Mouse (Mus musculus) cerebellum, adult 11 months (tissue): ENCODE results near the gene Tctn3.

Experiments
- DNase-seq: peaks from one replicate; pipeline ENCODE4 v3.0.0; 2022

Gene Tctn3

GRCm38 (mm10) chr19:40553849-40554248 is 58.2 kb downstream of the Tctn3 start:
- DNase-seq = no peak

GRCm38 (mm10) chr19:40553014-40553789 is 58.8 kb downstream of the Tctn3 start:
- DNase-seq = no peak

- DNase-seq = no peak
These were observed 62.4 kb downstream of the Tctn3 start for GRCm38 (mm10) chr19:40549516-40550135.

GRCm38 (mm10) chr19:40548796-40549515 is 63.1 kb downstream of the Tctn3 start:
- no peak for DNase-seq

GRCm38 (mm10) chr19:40548386-40548785 is 63.6 kb downstream of the Tctn3 start:
- no peak for DNase-seq
